Mouse (Mus musculus) left cerebral cortex, adult 2 months (tissue): ENCODE results near the gene Olfr521. TPM values are rescaled to one million over a fixed set of nuclear protein-coding genes. Genes with fewer than 3 reads are reported as not detected.
"Not testable (repeated sequence)": the region's sequence is repeated elsewhere in the genome, so short reads cannot be mapped to it uniquely, and the experiment has no call there.

Source experiments
- DNase-seq, 2 experiments: peaks; one replicate each; pipeline ENCODE4 v3.0.0; 2021 to 2022; ENCODE audit warnings: low spot score in 2 of 2, mixed read lengths in 1 of 2; ENCODE audit errors: extremely low spot score in 1 of 2
- H3K27ac ChIP-seq: fragments of 200-600 bp; 2 replicates; pipeline ENCODE4 v1.8.1; 2022
- H3K4me3 ChIP-seq: fragments of 200-600 bp; 2 replicates; pipeline ENCODE4 v1.8.1; 2022
- CTCF ChIP-seq: fragments of 200-600 bp; IDR thresholded peaks from 2 replicates; pipeline ENCODE4 v1.8.1; 2022; ENCODE audit warnings: antibody characterized with exemption, mild to moderate bottlenecking, moderate library complexity
- intact Hi-C: fragments of 180-260 bp; cut with DNase I; formaldehyde crosslinking; loops from one replicate; pipeline ENCODE4 v1.15.1; 2025
- long read RNA-seq, 2 experiments: library from polyadenylated mRNA; stranded (forward); transcript quantifications; one replicate each; pipeline ENCODE4 v2.0.0; 2021; ENCODE audit warnings: borderline mapping rate in 2 of 2
- total RNA-seq, 2 experiments: library from RNA; stranded (reverse); gene quantifications; 2 replicates each; pipeline ENCODE4 v1.2.3; 2021

The Olfr521 gene
- not detected for total RNA-seq
- long read RNA-seq, experiment 1, result 0 reads
- long read RNA-seq, experiment 2, result 0 reads

GRCm38 (mm10) chr7:99763207-99763606 lies at the start of gene Olfr521:
TSS of gene Olfr521 (plus strand) at chr7:99763507.
- Histone ChIP-seq H3K4me3 (no peak within 1 kb of the TSS), H3K27ac (no peak within 1 kb of the TSS)
- TF ChIP-seq CTCF, result no peak
- intact Hi-C loops, result loop anchor here (10.0 kb wide), 1 partner anchor 302 kb away; no protein-coding TSS in a partner anchor
- no peak for DNase-seq

- H3K27ac ChIP-seq, result no peak overlapping the region
- TF ChIP-seq CTCF, result no peak
- no peak for DNase-seq
- no peak overlapping the region for H3K4me3 ChIP-seq
- intact Hi-C loops, result no loop called here
Measured at GRCm38 (mm10) chr7:99716536-99716935, 46.8 kb upstream of the Olfr521 start.

GRCm38 (mm10) chr7:99729973-99730372 lies 33.3 kb upstream of the Olfr521 start, which contains the start of gene Olfr520:
TSS of gene Olfr520 (plus strand) at chr7:99730273.
- no peak for DNase-seq
- intact Hi-C loops, result no loop called here
- TF ChIP-seq CTCF, result no peak
- Histone ChIP-seq H3K27ac (no peak within 1 kb of the TSS), H3K4me3 (no peak within 1 kb of the TSS)

- no peak for DNase-seq
- Histone ChIP-seq H3K27ac (no peak overlapping the region), H3K4me3 (no peak overlapping the region)
- intact Hi-C loops, result no loop called here
- TF ChIP-seq CTCF, result no peak
Measured at GRCm38 (mm10) chr7:99734612-99735011, 28.7 kb upstream of the Olfr521 start.

- intact Hi-C loops, DNase-seq, H3K4me3 ChIP-seq, H3K27ac ChIP-seq: not testable (repeated sequence)
Measured at GRCm38 (mm10) chr7:99735491-99735890, 27.8 kb upstream of the Olfr521 start.

GRCm38 (mm10) chr7:99739276-99739675 lies 24.0 kb upstream of the Olfr521 start:
- intact Hi-C loops, result no loop called here
- TF ChIP-seq CTCF, result no peak
- Histone ChIP-seq H3K27ac (no peak overlapping the region), H3K4me3 (no peak overlapping the region)
- DNase-seq, result peak in 1 of 2 experiments; percentile 35

- H3K4me3 ChIP-seq, result no peak overlapping the region
- no peak for DNase-seq
- intact Hi-C loops, result no loop called here
Measured at GRCm38 (mm10) chr7:99781385-99781784, 18.1 kb downstream of the Olfr521 start.

GRCm38 (mm10) chr7:99781916-99782315 lies 18.6 kb downstream of the Olfr521 start:
- TF ChIP-seq CTCF, result no peak
- DNase-seq, result no peak
- H3K4me3 ChIP-seq, result no peak overlapping the region
- intact Hi-C loops, result no loop called here
- no peak overlapping the region for H3K27ac ChIP-seq

More at GRCm38 (mm10) chr7:99781385-99781784, 18.1 kb downstream of the Olfr521 start:
- no peak for TF ChIP-seq CTCF
- no peak overlapping the region for H3K27ac ChIP-seq

GRCm38 (mm10) chr7:99783421-99783820 lies 20.1 kb downstream of the Olfr521 start:
- no peak for TF ChIP-seq CTCF
- Histone ChIP-seq H3K27ac (no peak overlapping the region), H3K4me3 (no peak overlapping the region)
- no peak for DNase-seq
- intact Hi-C loops, result no loop called here

GRCm38 (mm10) chr7:99785553-99785952 lies 22.2 kb downstream of the Olfr521 start:
- no peak for TF ChIP-seq CTCF
- DNase-seq, result no peak
- Histone ChIP-seq H3K27ac (no peak overlapping the region), H3K4me3 (no peak overlapping the region)
- intact Hi-C loops, result no loop called here

- Histone ChIP-seq H3K27ac (no peak overlapping the region), H3K4me3 (no peak overlapping the region)
- intact Hi-C loops, result no loop called here
- no peak for DNase-seq
- no peak for TF ChIP-seq CTCF
Measured at GRCm38 (mm10) chr7:99786774-99787173, 23.5 kb downstream of the Olfr521 start.

GRCm38 (mm10) chr7:99787935-99788334 lies 24.6 kb downstream of the Olfr521 start:
- no peak for TF ChIP-seq CTCF
- DNase-seq, result no peak
- intact Hi-C loops, result no loop called here
- Histone ChIP-seq H3K4me3 (no peak overlapping the region), H3K27ac (no peak overlapping the region)

- TF ChIP-seq CTCF, result no peak
- H3K4me3 ChIP-seq, result no peak overlapping the region
- intact Hi-C loops, result no loop called here
- H3K27ac ChIP-seq, result no peak overlapping the region
- DNase-seq, result no peak
Measured at GRCm38 (mm10) chr7:99788563-99788962, 25.3 kb downstream of the Olfr521 start.
